Mouse (Mus musculus): ENCODE results near the gene Ccdc137.

DNA sequence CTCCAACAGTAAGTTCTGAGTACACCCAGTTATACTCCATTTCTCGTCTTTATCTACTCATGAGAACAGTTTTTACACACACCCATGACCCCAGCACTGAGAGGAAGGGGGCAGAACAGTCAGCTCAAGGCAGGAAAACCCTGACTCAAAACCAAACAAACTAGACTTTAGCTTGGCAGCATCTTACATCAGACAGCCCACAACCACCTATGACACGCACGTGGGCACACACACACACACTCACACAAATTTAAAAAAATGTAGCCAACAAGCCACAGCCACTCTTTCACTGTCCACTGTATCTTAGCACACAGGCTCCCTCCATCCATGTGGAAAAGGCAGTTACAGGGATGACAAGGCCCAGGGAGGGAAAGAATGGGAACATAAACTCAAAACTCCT, 31.2 kb upstream of the Ccdc137 start:
- TF ChIP-seq POLR2A (IDR thresholded peaks at IDR 0.05; ENCODE audit: extremely low read depth, insufficient read depth, low read length) (no peak), CTCF (IDR thresholded peaks at IDR 0.05; ENCODE audit: low read depth, low read length) (no peak)
